Mouse (Mus musculus) heart, postnatal 0 days (tissue): ENCODE measurements around the gene Wnk2. TPM values are rescaled to one million over a fixed set of nuclear protein-coding genes. Genes with fewer than 3 reads are reported as not detected.
A peak's percentile ranks its signal among the peaks of the same experiment; 100 is the strongest.

Experiments used
- ATAC-seq: fragments of 200-750 bp; cut with Nextera tagmentation; 2 replicates; pipeline ENCODE4 v1.8.0; 2017; ENCODE audit warnings: low read depth, moderate number of reproducible peaks, moderate library complexity; ENCODE audit not compliant: insufficient read depth
- DNase-seq: peaks from one replicate; pipeline ENCODE4 v3.0.0-alpha.2; 2016; ENCODE audit warnings: low spot score
- H3K27ac ChIP-seq: fragments of 300-500 bp; sonication (generic); 2 replicates; pipeline ENCODE4 v1.5.1; 2014; ENCODE audit warnings: low read depth, mild to moderate bottlenecking
- H3K27me3 ChIP-seq: fragments of 300-500 bp; sonication (generic); 2 replicates; pipeline ENCODE4 v1.6.1; 2014; ENCODE audit warnings: low read length, mixed read lengths; ENCODE audit not compliant: control insufficient read depth, insufficient read depth
- H3K36me3 ChIP-seq: fragments of 300-500 bp; sonication (generic); replicated peaks from 2 replicates; pipeline ENCODE4 v1.6.1; 2014; ENCODE audit warnings: low read length, mixed read lengths; ENCODE audit not compliant: control insufficient read depth, insufficient read depth
- H3K4me1 ChIP-seq: fragments of 300-500 bp; sonication (generic); 2 replicates; pipeline ENCODE4 v1.6.1; 2014; ENCODE audit warnings: antibody characterized with exemption; ENCODE audit not compliant: control insufficient read depth, insufficient read depth
- H3K4me2 ChIP-seq: fragments of 300-500 bp; sonication (generic); 2 replicates; pipeline ENCODE4 v1.6.1; 2014; ENCODE audit warnings: low read depth, mild to moderate bottlenecking, low read length, moderate library complexity
- H3K4me3 ChIP-seq: fragments of 300-500 bp; sonication (generic); 2 replicates; pipeline ENCODE4 v1.5.1; 2014; ENCODE audit warnings: low read depth, low read length
- H3K9ac ChIP-seq: fragments of 300-500 bp; sonication (generic); replicated peaks from 2 replicates; pipeline ENCODE4 v1.6.1; 2014; ENCODE audit warnings: low read depth, low read length, mixed read lengths
- H3K9me3 ChIP-seq: fragments of 300-500 bp; sonication (generic); replicated peaks from 2 replicates; pipeline ENCODE4 v1.6.1; 2016; ENCODE audit warnings: low read length; ENCODE audit not compliant: control insufficient read depth
- CTCF ChIP-seq: IDR thresholded peaks from 2 replicates; pipeline ENCODE4 v1.5.1; 2016; ENCODE audit warnings: antibody characterized with exemption, control low read depth, low read depth
- EP300 ChIP-seq: IDR thresholded peaks from 2 replicates; pipeline ENCODE4 v1.6.1; 2016; ENCODE audit warnings: antibody characterized with exemption, low read depth
- WGBS: fragments of 180-500 bp; shearing (Covaris S2); extraction: QIAGEN DNeasy Blood & Tissue Kit; methylation state at CpG from one replicate; pipeline ENCODE4 v1.1.7; 2014; 5-methylcytosine and 5-hydroxymethylcytosine counted together
- polyA plus RNA-seq: library from polyadenylated mRNA; unstranded; fragments of >200 nt; fragmentation: Nextera tagmentation; extraction: Ambion mirVana; gene quantifications from 2 replicates; pipeline ENCODE4 v1.2.1, GENCODE M21; 2015
- total RNA-seq: library from RNA; depleted of rRNA; stranded (reverse); fragments of >200 nt; gene quantifications from 2 replicates; pipeline ENCODE4 v1.2.3, GENCODE M21; 2014; ENCODE audit warnings: low replicate concordance

Wnk2 gene
- total and polyA plus RNA-seq, 2 experiments from 2014 or later: 1.5 to 5.5 TPM

DNA sequence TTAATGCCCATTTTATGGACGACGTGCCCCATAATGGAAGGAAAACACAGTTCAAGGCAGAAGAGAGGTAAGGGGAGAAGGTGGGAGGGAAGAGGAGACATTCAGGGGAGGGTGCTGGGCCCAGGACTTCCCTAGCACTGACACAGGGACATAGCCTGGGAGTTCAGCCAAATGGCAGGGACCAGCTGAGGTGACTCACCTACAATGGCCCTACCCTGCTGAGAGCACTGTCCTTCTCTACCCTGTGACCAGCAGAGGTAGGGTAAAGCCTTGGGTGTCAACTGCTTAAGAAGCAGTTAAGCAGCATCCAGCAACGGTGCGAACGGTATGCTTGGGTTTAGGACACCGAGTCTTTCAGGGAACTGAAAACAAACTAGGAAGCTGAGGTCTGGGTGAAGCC is 58.9 kb downstream of the Wnk2 start:
- no peaks in the 10 kb centered on the region for H3K36me3 ChIP-seq
- no peaks in the 10 kb centered on the region for H3K27me3 ChIP-seq
- DNase-seq (peak; percentile 25), ATAC-seq (peak; percentile 66; the same call in 1 of the 2 replicates)
- no peak for TF ChIP-seq CTCF
- no peak for TF ChIP-seq EP300
- WGBS: 84% methylated on average over 6 of the region's 6 CpGs
- H3K4me2 ChIP-seq: no peak overlapping the region
- H3K27ac ChIP-seq: no peak overlapping the region
- H3K9ac ChIP-seq: no peak overlapping the region
- 0 out of 2 replicates have a peak, but pooled peaks cover 5% of the 10 kb centered on the region for H3K4me1 ChIP-seq
- no peak overlapping the region for H3K4me3 ChIP-seq
- no peaks in the 10 kb centered on the region for H3K9me3 ChIP-seq

DNA sequence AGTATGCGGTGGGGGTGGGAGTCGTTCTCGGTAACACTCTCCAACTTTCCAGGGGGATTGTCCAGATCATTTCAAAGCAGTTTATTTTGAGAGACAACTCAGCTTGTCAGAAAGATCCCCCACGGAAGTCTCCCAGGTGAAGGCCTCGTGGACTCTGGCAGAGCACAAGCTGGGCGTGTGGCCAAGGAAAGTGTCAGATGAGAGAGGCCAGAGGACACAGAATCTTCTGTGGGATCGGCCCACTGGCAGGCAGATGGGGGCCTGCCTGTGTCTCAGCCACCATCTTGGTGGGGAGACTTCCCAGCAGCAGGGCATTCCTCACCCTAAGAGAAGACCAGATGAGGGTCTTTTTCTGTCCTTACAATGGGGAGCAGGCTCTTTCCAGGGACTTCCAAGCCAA is 60.4 kb downstream of the Wnk2 start:
- Histone ChIP-seq H3K4me1 (0 out of 2 replicates have a peak, but pooled peaks cover 5% of the 10 kb centered on the region), H3K4me3 (no peak overlapping the region), H3K36me3 (no peaks in the 10 kb centered on the region), H3K27ac (no peak overlapping the region; the same call in 1 of the 2 replicates), H3K27me3 (no peaks in the 10 kb centered on the region), H3K9me3 (no peaks in the 10 kb centered on the region), H3K4me2 (no peak overlapping the region), H3K9ac (no peak overlapping the region)
- WGBS: 26% methylated on average over 7 of the region's 7 CpGs
- TF ChIP-seq EP300 (no peak), CTCF (no peak)
- ATAC-seq (no peak), DNase-seq (peak; percentile 8)

DNA sequence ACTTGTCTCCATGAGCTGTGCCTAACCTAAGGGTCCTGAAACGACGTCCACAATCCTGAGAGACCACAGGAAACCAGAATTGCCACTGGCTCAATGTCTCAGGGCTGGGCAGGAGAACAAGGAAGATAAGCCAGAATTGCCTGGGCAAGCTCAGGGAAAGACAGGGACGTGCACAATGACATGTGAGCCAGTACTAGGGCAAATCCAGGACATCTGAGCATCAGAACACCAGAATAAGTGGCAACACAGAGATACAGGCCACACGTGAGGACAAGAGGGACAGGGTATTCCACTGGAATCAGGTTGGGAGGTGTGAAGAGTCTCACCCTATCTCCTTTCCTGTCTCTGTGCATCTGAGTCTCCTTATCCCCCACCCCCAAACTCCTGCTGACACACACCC is 61.4 kb downstream of the Wnk2 start:
- Histone ChIP-seq H3K27me3 (no peaks in the 10 kb centered on the region), H3K4me1 (0 out of 2 replicates have a peak, but pooled peaks cover 5% of the 10 kb centered on the region), H3K36me3 (no peaks in the 10 kb centered on the region), H3K27ac (no peak overlapping the region), H3K4me3 (no peak overlapping the region), H3K4me2 (no peak overlapping the region), H3K9me3 (no peaks in the 10 kb centered on the region), H3K9ac (no peak overlapping the region)
- TF ChIP-seq EP300 (no peak), CTCF (no peak)
- ATAC-seq: no peak
- no peak for DNase-seq
- WGBS: 21% methylated on average over 4 of the region's 4 CpGs

DNA sequence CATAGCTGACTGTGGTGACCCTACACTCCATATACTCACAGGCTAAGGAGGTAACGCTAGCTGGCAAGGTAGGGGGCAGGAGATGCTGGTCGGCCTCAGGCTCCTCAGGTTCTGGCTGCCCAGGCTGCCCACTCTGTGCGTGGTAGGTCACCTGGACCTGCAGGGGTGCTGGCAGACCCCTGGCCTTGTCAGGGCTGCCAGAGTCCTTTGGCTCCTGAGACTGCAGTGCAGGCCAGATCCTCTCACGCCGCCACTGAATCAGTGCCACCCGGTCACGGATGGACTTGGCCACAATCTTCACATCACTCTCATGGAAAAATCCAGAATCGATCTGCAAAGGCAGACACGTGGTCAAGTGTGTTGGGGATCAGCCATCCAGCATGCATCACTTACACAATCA is 62.6 kb downstream of the Wnk2 start:
- TF ChIP-seq CTCF (no peak), EP300 (no peak)
- Histone ChIP-seq H3K9me3 (no peaks in the 10 kb centered on the region), H3K27ac (no peak overlapping the region), H3K4me3 (no peak overlapping the region), H3K4me2 (no peak overlapping the region), H3K27me3 (no peaks in the 10 kb centered on the region), H3K4me1 (0 out of 2 replicates have a peak, but pooled peaks cover 5% of the 10 kb centered on the region), H3K36me3 (no peaks in the 10 kb centered on the region), H3K9ac (no peak overlapping the region)
- ATAC-seq: no peak
- DNase-seq: no peak
- 92% methylated on average over 9 of the region's 9 CpGs for WGBS

DNA sequence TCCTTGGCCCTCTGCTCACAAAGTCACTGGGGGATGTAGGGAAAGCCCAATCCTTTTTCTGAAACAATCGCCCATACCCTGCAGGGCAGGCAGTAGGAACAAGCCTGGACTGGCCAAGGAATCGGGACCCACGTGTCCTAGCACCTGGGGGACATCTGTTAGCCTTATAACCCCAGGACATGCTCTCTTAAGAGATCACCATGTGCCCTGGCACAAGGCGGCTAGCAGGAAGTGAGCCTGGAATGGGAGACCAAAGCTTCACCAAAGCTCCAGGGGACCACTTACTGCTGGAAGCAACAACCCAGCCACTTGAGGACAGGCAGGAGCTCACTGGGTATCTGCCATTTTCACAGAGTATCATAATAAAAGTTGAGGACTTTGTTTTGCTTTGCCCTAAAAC is 63.0 kb downstream of the Wnk2 start:
- TF ChIP-seq CTCF: no peak
- no peak for TF ChIP-seq EP300
- ATAC-seq (no peak), DNase-seq (no peak)
- Histone ChIP-seq H3K4me2 (no peak overlapping the region), H3K36me3 (no peaks in the 10 kb centered on the region), H3K27me3 (no peaks in the 10 kb centered on the region), H3K27ac (no peak overlapping the region), H3K4me3 (no peak overlapping the region), H3K9me3 (no peaks in the 10 kb centered on the region), H3K4me1 (0 out of 2 replicates have a peak, but pooled peaks cover 5% of the 10 kb centered on the region), H3K9ac (no peak overlapping the region)
- WGBS: 81% methylated on average over 4 of the region's 4 CpGs

DNA sequence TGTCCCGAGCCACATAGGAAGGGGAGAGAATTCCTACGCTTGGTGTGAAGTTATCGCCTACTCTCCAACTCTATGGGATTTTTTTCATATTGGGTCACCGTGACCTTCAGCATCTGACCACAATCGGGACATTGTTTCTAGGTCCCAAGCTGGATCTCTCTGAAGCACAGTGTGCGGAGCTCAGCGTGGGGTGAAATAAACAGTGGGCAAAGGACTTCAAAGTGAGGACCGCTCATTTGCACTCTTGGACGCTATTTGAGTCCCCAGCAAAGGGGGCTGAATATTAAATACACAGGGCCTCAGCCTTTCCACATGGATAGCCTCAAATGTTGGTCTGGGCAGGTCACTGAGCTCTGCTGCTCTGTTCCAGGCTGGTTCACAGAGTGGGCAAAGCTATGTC is 63.9 kb downstream of the Wnk2 start:
- 0 out of 2 replicates have a peak, but pooled peaks cover 5% of the 10 kb centered on the region for H3K4me1 ChIP-seq
- no peak overlapping the region for H3K4me2 ChIP-seq
- no peak overlapping the region for H3K4me3 ChIP-seq
- ATAC-seq: no peak
- DNase-seq: no peak
- no peak overlapping the region for H3K27ac ChIP-seq
- TF ChIP-seq CTCF (no peak), EP300 (no peak)
- no peaks in the 10 kb centered on the region for H3K9me3 ChIP-seq
- no peaks in the 10 kb centered on the region for H3K36me3 ChIP-seq
- no peaks in the 10 kb centered on the region for H3K27me3 ChIP-seq
- no peak overlapping the region for H3K9ac ChIP-seq
- 79% methylated on average over 9 of the region's 9 CpGs for WGBS
